Mouse (Mus musculus) midbrain, postnatal 0 days (tissue): ENCODE data around the gene Zfp644. TPM values are rescaled to one million over a fixed set of nuclear protein-coding genes. Genes with fewer than 3 reads are reported as not detected.

ENCODE experiments used
- ATAC-seq: fragments of 200-750 bp; cut with Nextera tagmentation; 2 replicates; pipeline ENCODE4 v1.8.0; 2017; ENCODE audit warnings: moderate number of reproducible peaks, mild to moderate bottlenecking, moderate TSS enrichment, moderate library complexity; ENCODE audit not compliant: low FRiP score
- DNase-seq: peaks from one replicate; pipeline ENCODE4 v3.0.0-alpha.2; 2015; ENCODE audit warnings: low spot score
- H3K27ac ChIP-seq: fragments of 300-500 bp; sonication (generic); 2 replicates; pipeline ENCODE4 v1.5.1; 2014; ENCODE audit warnings: low read depth, mild to moderate bottlenecking, low read length, mixed read lengths
- H3K27me3 ChIP-seq: fragments of 300-500 bp; sonication (generic); 2 replicates; pipeline ENCODE4 v1.6.1; 2014; ENCODE audit warnings: low read length, control low read depth, mixed read lengths; ENCODE audit not compliant: insufficient read depth
- H3K36me3 ChIP-seq: fragments of 300-500 bp; sonication (generic); 2 replicates; pipeline ENCODE4 v1.6.1; 2014; ENCODE audit warnings: low read length, control low read depth, mixed read lengths; ENCODE audit not compliant: insufficient read depth
- H3K4me1 ChIP-seq: fragments of 300-500 bp; sonication (generic); 2 replicates; pipeline ENCODE4 v1.6.1; 2014; ENCODE audit warnings: mild to moderate bottlenecking, control low read depth, antibody characterized with exemption, low read length, mixed read lengths; ENCODE audit not compliant: insufficient read depth
- H3K4me2 ChIP-seq: fragments of 300-500 bp; sonication (generic); 2 replicates; pipeline ENCODE4 v1.6.1; 2014; ENCODE audit warnings: low read depth, mild to moderate bottlenecking, low read length, mixed read lengths; ENCODE audit not compliant: poor library complexity, severe bottlenecking
- H3K4me3 ChIP-seq: fragments of 300-500 bp; sonication (generic); 2 replicates; pipeline ENCODE4 v1.5.1; 2014; ENCODE audit warnings: low read depth, mild to moderate bottlenecking, low read length, moderate library complexity
- H3K9ac ChIP-seq: fragments of 300-500 bp; sonication (generic); replicated peaks from 2 replicates; pipeline ENCODE4 v1.6.1; 2014; ENCODE audit warnings: mild to moderate bottlenecking, low read length, moderate library complexity, mixed read lengths; ENCODE audit not compliant: poor library complexity, severe bottlenecking
- H3K9me3 ChIP-seq: fragments of 300-500 bp; sonication (generic); 2 replicates; pipeline ENCODE4 v1.6.1; 2016; ENCODE audit warnings: low read length, control low read depth
- CTCF ChIP-seq: IDR thresholded peaks from 2 replicates; pipeline ENCODE4 v1.5.1; 2016; ENCODE audit warnings: antibody characterized with exemption, mild to moderate bottlenecking
- WGBS: fragments of 180-500 bp; shearing (Covaris S2); extraction: QIAGEN DNeasy Blood & Tissue Kit; methylation state at CpG from one replicate; pipeline ENCODE4 v1.1.7; 2014; 5-methylcytosine and 5-hydroxymethylcytosine counted together
- polyA plus RNA-seq: library from polyadenylated mRNA; unstranded; fragments of >200 nt; fragmentation: Nextera tagmentation; extraction: Ambion mirVana; gene quantifications from 2 replicates; pipeline ENCODE4 v1.2.1, GENCODE M21; 2015
- total RNA-seq: library from RNA; depleted of rRNA; stranded (reverse); fragments of >200 nt; gene quantifications from 2 replicates; pipeline ENCODE4 v1.2.3, GENCODE M21; 2014

The Zfp644 gene
- total and polyA plus RNA-seq, 2 experiments from 2014 or later = 72.2 to 89.7 TPM

DNA sequence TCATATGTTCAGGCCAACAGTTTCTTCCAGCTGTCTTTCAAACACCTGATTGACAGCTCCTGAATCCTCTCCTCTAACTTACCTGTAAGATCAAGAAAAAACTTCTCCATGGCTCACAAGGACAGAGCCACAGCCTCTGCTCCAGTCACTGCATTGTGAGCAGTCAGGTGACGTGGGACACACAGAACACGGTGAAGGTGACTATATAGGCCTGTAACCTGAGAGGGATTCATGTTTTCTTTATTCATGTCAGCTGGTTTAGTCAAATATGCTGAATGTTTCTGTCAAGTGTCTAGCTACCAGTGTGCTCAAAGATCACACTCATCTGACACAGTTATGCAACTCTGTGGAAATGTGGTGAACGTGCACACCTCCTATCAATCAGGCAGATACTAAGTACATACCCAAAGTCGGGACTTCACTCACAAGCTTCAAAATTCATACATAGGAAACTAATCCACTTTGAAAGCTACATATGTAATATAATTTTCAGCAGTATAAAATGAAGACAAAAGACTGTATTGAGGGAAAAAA lies 44.8 kb downstream of the Zfp644 start:
- 93% methylated on average over 4 of the region's 4 CpGs for WGBS
- TF ChIP-seq CTCF = no peak
- Histone ChIP-seq H3K9ac (no peak overlapping the region), H3K4me3 (no peak overlapping the region), H3K4me2 (no peak overlapping the region), H3K4me1 (no peaks in the 10 kb centered on the region), H3K27me3 (no peaks in the 10 kb centered on the region), H3K36me3 (no peaks in the 10 kb centered on the region), H3K27ac (no peak overlapping the region), H3K9me3 (no peaks in the 10 kb centered on the region)
- DNase-seq = no peak
- no peak for ATAC-seq

DNA sequence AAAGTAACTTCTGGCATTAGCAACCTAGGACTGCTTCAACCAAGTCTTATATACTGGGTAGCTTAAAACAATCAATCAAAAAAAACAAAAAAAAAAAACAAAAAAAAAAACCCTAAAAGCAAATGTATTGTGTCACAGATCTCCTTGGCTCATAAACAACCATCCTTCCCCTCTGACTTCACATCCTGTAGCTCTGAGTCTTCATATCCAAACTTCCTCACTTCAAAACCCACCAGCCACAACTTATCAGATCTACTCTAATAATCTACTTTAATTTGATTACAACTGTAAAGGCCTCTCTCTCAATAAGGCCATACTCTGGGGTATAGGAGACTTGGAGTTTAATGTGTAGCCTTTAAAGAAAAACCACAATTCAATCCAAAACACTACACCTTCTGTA lies 47.1 kb downstream of the Zfp644 start:
- no peak overlapping the region for H3K4me2 ChIP-seq
- H3K9me3 ChIP-seq = no peaks in the 10 kb centered on the region
- ATAC-seq (no peak), DNase-seq (no peak)
- no peaks in the 10 kb centered on the region for H3K27me3 ChIP-seq
- H3K4me3 ChIP-seq = no peak overlapping the region
- no peak overlapping the region for H3K27ac ChIP-seq
- no peak for TF ChIP-seq CTCF
- H3K36me3 ChIP-seq = no peaks in the 10 kb centered on the region
- no peaks in the 10 kb centered on the region for H3K4me1 ChIP-seq
- no peak overlapping the region for H3K9ac ChIP-seq

DNA sequence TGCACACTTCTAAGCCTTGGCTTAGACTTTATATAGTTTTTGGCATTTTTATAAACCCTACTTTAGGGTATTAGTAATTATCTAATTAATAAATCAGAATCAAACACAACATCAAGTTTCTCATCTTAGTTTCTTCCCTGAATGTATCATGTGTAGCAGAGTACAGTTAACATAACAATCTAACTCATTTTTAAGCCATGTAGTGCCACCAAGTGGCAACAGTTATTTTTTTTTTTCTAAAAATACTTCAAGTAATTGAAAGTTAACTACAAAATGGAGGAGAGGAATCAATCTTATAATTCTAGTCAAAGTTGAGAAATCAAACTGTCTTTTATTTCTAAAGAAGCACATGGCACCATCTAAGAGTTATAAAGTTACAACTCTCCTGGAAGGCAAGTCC lies 47.6 kb downstream of the Zfp644 start:
- Histone ChIP-seq H3K4me3 (no peak overlapping the region), H3K9ac (no peak overlapping the region), H3K9me3 (no peaks in the 10 kb centered on the region), H3K27ac (no peak overlapping the region), H3K4me1 (no peaks in the 10 kb centered on the region), H3K4me2 (no peak overlapping the region), H3K27me3 (no peaks in the 10 kb centered on the region), H3K36me3 (no peaks in the 10 kb centered on the region)
- ATAC-seq = no peak
- peak; percentile 64 for TF ChIP-seq CTCF
- peak; percentile 38 for DNase-seq

DNA sequence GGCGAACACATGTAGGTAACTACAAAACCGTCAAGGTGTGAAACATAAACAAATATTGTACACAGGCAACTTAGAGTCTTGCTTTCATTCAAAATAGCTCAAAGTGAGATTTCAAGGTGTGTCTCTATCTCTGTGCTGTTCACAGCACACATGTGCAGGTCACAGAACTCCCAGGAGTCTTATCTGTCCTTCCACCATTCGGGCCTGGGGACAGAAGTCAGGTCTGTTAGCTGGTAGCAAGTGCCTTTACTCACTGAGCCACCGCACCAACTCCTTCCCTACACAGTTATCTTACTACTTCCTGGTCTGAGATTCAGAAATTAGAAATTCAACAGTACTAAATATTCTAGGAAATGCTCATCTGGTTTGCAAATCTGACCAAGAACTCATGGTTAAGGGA lies 53.7 kb downstream of the Zfp644 start:
- ATAC-seq (no peak), DNase-seq (no peak)
- 94% methylated on average over 4 of the region's 4 CpGs for WGBS
- Histone ChIP-seq H3K27ac (no peak overlapping the region), H3K9me3 (no peaks in the 10 kb centered on the region), H3K4me2 (no peak overlapping the region), H3K4me3 (no peak overlapping the region), H3K27me3 (no peaks in the 10 kb centered on the region), H3K36me3 (no peaks in the 10 kb centered on the region), H3K9ac (no peak overlapping the region), H3K4me1 (no peaks in the 10 kb centered on the region)
- TF ChIP-seq CTCF = no peak

DNA sequence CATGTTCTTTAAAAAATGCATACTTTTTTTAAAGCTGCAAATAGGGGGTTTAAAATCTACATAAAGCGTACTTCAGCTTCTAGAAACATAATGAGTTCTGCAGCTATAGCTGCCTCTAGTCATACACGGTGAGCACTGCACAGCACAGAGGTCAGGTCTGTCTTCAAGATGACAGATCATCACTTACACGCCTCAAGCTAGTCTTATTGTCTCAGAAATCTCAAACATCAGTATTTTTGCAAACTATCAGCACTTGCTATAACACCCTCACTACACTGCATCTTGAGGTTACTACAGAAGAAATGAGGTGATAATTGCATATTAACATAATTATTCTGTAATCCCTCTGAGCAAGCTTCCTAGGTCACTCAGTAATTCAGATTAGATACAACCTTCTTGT lies 55.2 kb downstream of the Zfp644 start:
- H3K27me3 ChIP-seq = no peaks in the 10 kb centered on the region
- H3K4me1 ChIP-seq = no peaks in the 10 kb centered on the region
- peaks cover 7% of the 10 kb centered on the region; the same call in 1 of the 2 replicates for H3K36me3 ChIP-seq
- no peak for DNase-seq
- H3K4me3 ChIP-seq = no peak overlapping the region
- H3K27ac ChIP-seq = no peak overlapping the region
- no peak overlapping the region for H3K4me2 ChIP-seq
- WGBS = 58% methylated on average over 3 of the region's 3 CpGs
- H3K9ac ChIP-seq = no peak overlapping the region
- no peaks in the 10 kb centered on the region for H3K9me3 ChIP-seq
- no peak for TF ChIP-seq CTCF
- ATAC-seq = no peak

DNA sequence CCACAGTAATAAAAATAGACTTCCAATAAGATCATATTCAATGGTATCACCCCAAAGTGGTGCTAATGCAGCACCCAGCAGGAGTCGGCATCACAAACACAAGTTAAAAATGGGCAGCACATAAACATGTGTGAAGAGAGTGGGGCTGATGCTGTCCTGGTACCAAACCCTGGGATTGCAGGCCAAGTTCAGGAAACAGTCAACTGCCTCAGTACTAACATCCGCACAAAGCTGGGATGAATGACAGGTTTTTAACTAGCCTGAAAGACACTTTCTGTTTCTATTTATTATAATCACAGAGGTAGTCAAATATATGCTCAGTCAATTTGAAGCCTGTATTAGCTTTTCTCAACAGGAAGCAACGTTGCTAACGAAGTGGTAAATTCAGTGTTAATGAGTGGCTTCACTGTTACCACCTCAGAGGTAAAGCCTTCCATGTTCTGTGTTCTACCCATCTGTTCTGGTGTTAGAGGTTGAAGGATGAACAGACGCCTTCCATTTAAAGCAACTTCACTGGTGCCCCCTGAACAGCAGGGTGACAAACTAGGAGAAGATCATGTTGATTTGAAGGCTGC lies 56.8 kb downstream of the Zfp644 start:
- ATAC-seq (no peak), DNase-seq (peak; percentile 26)
- Histone ChIP-seq H3K4me3 (no peak overlapping the region), H3K27me3 (no peaks in the 10 kb centered on the region), H3K4me2 (no peak overlapping the region), H3K27ac (no peak overlapping the region), H3K4me1 (no peaks in the 10 kb centered on the region), H3K36me3 (peaks cover 21% of the 10 kb centered on the region; the same call in 1 of the 2 replicates), H3K9ac (no peak overlapping the region), H3K9me3 (no peaks in the 10 kb centered on the region)
- 56% methylated on average over 5 of the region's 5 CpGs for WGBS
- no peak for TF ChIP-seq CTCF
